Mouse (Mus musculus): ENCODE measurements around the gene Ppp2r5a. TPM values are rescaled to one million over a fixed set of nuclear protein-coding genes. Genes with fewer than 3 reads are reported as not detected.

Gene Ppp2r5a
- total RNA-seq, 2 experiments from 2014 or later = 196 to 437 TPM

- no peak for DNase-seq (ENCODE audit: low spot score in 2 of 2)
Measured at GRCm38 (mm10) chr1:191334500-191334899, 68.6 kb downstream of the Ppp2r5a start.

GRCm38 (mm10) chr1:191330356-191330755 lies 72.7 kb downstream of the Ppp2r5a start:
- no peak for DNase-seq (ENCODE audit: low spot score in 2 of 2)

- no peak for DNase-seq (ENCODE audit: low spot score in 2 of 2)
Measured at GRCm38 (mm10) chr1:191328019-191328441, 75.0 kb downstream of the Ppp2r5a start.

- DNase-seq (ENCODE audit: low spot score in 2 of 2) = no peak
Measured at GRCm38 (mm10) chr1:191327258-191327657, 75.8 kb downstream of the Ppp2r5a start.

DNA sequence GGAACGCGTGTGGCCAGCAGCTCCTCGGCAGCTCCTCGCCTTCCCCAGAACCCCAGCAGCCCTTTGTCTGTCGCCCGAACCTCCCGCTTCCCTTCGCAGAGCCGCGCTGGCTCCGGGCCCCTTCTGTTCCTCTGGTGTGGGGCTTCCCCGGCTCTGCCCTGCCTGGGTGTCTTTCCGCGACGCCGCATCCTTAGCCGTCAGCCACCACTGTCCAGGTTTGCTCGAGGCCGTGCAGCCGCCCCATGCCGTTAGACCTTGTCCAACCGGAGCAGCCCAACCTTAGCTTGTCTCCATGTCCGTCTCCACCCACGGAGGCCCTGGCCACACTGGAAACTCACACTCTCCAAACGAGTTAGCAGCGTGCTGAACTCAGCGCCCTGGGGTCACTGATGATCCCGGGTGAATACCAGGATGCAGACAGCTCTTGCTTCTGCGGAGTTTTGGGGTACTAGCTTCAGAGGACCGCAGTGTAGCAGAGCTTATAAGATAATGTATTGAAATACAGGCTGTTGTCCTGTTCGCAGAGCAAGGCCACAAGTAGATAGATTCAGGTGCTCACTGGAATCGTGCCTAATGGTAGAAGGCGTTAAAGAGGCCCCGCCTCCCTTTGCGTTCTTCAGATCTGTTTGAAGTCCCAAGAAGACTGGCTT lies 76.7 kb downstream of the Ppp2r5a start:
- DNase-seq (ENCODE audit: low spot score in 2 of 2) = peak; percentile 47 to 48

DNA sequence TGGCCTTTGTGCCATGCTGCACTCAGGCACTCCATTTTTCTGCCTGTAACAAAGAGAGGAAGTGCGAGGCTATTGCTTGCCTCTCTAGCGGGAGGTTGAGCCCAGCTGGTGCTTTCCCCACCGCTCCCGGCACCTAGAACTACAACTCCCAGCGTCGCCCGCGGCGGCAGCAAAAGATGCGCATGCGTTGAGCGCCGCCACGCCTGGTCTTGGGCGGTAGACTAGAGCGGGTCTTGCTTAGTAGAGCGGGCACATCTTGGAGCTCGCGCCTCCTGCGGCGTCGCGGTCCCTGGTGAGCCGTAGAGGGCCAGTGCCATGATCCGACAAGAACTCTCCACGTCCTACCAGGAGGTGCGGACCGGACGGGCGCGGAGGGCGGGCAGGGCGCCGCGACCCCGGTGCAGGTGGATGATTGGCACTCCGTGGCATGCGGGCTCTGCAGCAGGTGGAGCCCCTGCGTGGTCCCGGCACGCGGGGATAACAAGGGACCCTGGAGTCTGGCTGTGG lies 77.3 kb downstream of the Ppp2r5a start, which contains the start of gene Tmem206:
Gene Tmem206, plus strand, starts transcription at position 187 of the 507 bp plus-strand sequence.
- peak; percentile 92 to 94 for DNase-seq (ENCODE audit: low spot score in 2 of 2)

- DNase-seq (ENCODE audit: low spot score in 2 of 2) = no peak
Measured at GRCm38 (mm10) chr1:191324733-191325590, 78.1 kb downstream of the Ppp2r5a start.

DNA sequence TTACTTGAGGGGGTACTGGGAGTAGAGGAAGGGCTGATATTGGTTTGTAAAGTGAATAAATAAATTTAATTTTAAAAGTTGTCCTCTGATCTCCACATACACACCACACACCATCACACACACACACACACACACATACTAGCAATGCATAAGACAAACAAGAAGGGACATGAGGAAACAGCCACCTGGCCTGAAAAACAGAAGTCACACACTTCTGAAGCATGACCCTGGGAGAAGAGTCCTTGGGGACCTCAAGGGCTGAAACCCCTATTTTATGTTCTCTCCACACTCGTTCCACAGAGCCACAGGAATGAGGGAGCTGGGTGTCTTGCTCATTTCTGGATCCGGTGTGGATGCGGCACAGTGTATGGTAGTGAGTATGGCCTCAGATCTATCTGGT lies 79.7 kb downstream of the Ppp2r5a start:
- DNase-seq (ENCODE audit: low spot score in 2 of 2) = no peak

GRCm38 (mm10) chr1:191318686-191319085 lies 84.4 kb downstream of the Ppp2r5a start:
- peak in 1 of 2 experiments; percentile 27 for DNase-seq (ENCODE audit: low spot score in 2 of 2)

GRCm38 (mm10) chr1:191317591-191318196 lies 85.4 kb downstream of the Ppp2r5a start, which contains the start of gene Nenf:
Gene Nenf (minus strand): TSS chr1:191318194.
- DNase-seq (ENCODE audit: low spot score in 2 of 2) = peak; percentile 78 to 80

DNA sequence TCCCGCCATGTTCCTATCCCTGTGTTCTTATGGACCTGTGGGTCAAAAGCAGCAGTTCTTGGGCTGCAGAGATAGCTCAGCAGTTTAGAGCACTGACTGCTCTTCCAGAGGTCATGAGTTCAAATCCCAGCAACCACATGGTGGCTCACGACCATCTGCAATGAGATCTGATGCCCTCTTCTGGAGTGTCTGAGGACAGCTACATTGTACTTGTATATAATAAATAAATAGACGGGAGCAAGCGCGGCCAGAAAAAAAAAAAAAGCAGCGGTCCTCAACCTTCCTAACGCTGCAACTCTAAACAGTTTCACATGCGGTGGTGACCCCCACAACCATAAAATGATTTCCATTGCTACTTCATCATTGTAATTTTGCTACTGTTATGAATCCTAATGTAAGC lies 86.3 kb downstream of the Ppp2r5a start:
- no peak for DNase-seq (ENCODE audit: low spot score in 2 of 2)

DNA sequence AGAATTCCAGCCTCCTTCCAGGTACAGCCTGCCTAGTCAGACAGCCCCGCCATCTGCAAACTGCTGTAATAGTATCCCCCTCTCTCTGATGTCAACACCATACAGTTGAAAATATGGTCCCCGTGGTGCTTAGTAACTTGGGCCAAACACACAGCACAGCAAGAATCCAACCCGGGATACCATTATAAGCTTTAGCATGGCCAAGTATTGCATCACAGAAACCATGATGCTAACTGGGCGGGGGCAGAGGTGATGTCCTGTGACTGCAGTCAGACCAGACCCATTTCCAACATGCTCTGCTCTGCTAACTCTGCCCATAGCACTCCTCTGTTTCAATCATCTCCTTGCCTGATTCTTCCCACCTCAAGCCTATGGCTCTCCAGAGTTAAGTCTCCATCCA lies 89.1 kb downstream of the Ppp2r5a start:
- no peak for DNase-seq (ENCODE audit: low spot score in 2 of 2)

DNA sequence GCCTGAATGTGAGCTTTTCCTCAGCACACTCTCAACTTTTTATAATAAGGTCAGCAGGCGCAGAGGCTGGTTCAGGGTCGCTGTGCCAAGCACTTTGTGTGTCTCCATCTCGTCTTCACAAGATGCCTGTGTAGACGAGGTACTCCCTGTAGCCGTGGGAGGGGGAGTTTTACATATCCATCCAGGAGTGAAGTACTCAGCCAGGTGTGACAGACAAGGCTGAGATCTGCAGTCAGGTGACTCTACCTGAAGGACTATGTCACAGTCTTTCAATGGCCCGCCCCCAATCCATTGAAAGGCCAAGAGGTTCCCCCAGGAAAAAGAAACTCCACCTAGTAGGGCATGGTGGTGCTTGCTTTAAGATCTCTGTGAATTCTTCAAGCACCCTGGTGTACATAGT lies 89.9 kb downstream of the Ppp2r5a start:
- DNase-seq (ENCODE audit: low spot score in 2 of 2) = no peak

GRCm38 (mm10) chr1:191312513-191312941 lies 90.5 kb downstream of the Ppp2r5a start:
- peak; percentile 82 to 89 for DNase-seq (ENCODE audit: low spot score in 2 of 2)

DNA sequence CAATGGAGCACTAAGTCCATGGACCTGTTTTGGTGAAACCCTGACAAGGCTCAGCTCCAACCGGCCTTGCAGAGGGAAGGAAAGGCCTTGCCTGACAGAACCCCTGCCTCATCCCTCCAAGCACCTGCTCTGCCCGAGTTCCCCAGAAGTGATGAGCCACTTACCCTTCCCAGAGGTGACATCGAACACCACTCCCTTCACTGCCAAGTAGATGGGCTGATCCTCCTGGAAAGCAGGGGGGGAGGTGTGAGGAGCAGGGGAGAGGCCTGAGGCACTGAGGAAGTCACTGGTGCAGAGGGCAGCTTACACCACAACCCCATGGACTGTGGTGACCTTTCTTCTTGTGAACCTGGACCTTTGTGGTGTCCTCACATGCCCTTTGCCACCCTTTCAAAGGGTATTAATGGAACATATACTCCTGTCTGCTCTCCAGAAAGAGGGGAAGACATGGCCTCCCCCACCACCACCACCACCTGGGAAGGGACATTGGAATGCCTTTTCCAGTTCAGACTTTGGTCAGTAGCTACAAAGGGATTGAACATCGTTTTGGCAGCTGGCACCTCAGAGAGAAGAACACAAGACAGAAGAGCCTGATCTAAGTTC lies 91.7 kb downstream of the Ppp2r5a start:
- DNase-seq (ENCODE audit: low spot score in 2 of 2) = no peak

DNA sequence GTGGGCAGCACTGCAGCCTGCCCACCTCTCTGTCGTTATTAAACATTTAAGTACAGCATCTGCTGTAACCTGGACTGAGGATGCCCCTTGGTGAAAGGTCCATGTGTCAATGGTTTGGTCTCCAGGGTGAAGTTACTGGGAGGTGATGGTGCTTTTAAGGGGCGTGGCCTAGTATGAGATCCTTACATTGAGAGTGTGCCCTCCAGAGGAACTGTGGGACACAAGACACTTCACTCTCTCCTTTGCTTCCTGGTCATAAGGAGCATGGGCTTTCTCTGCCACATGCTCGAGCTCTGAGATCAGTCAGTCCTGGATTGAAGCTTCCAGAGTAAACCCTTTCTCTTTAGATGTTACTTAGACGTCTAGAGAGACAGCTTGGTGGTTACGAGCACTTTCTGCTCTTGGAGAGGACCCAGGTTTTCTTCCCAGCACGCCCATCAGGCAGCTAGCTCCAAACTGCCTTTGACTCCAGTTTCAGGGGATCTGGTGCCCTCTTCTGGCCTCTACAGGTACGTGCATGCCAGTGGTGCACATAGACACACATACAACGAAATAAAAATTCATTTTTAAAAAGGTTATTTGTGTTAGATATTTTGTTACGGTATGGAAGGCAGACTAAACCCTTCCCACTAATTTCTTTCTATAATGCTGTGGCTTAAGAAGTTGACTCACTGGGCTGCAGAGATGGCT lies 95.2 kb downstream of the Ppp2r5a start:
- no peak for DNase-seq (ENCODE audit: low spot score in 2 of 2)

GRCm38 (mm10) chr1:191306316-191306715 lies 96.8 kb downstream of the Ppp2r5a start:
- no peak for DNase-seq (ENCODE audit: low spot score in 2 of 2)

GRCm38 (mm10) chr1:191305610-191306009 lies 97.5 kb downstream of the Ppp2r5a start:
- no peak for DNase-seq (ENCODE audit: low spot score in 2 of 2)

DNA sequence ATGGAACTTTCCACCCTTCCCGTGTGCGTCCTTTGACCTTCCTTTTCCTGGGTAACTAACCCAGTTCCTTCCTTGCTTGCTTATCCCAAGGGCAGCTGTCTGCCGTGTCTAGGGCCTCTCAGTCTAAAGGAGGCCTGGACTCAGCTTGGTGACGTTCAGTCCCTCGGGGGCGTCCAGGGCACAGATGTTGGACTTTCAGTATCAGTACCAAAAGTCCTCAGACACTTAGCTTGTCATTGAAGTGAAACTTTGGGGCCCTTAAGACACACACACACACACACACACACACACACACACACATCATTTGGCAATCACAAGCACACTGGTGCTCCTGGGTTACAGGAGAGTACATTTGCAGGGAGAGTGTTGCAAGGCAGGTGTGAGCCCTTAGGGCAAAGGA lies 98.9 kb downstream of the Ppp2r5a start:
- no peak for DNase-seq (ENCODE audit: low spot score in 2 of 2)

DNA sequence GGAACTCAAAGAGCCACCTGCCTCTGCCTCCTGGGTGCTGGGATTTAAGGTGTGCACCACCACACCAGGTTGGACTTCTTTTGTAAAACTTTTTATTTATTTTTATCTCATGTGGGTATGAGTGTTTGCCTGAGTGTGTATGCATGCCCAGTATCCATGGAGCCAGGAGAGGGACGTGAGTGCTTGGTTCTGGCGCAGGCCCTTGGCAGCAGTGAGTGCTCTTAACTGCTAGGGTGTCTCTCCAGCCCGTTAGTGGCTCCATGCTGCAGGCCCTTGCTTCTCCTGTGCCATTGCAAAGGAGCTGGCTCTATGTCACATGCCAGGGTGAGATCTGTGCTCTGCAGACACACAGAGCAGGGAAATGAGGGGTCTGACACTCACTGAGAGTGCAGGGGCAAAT lies 99.3 kb downstream of the Ppp2r5a start:
- DNase-seq (ENCODE audit: low spot score in 2 of 2) = no peak
